Mouse (Mus musculus) limb, embryonic 14.5 days (tissue): ENCODE measurements at regions not wholly inside any gene's neighbourhood (a gene's known extent, or its start where the extent isn't known, plus 50 kb on each side); places are given as distances from the start of the nearest gene placed in this dataset.

Experiments
- ATAC-seq: fragments of 200-750 bp; cut with Nextera tagmentation; 2 replicates; pipeline ENCODE4 v1.8.0; 2017; ENCODE audit warnings: low read depth, moderate number of reproducible peaks, moderate TSS enrichment; ENCODE audit not compliant: low FRiP score
- DNase-seq: peaks from one replicate; pipeline ENCODE4 v3.0.0-alpha.2; 2015; ENCODE audit warnings: low spot score
- H3K27ac ChIP-seq: fragments of 300-500 bp; sonication (generic); replicated peaks from 2 replicates; pipeline ENCODE4 v1.5.1; 2014; ENCODE audit warnings: low read depth, mild to moderate bottlenecking, low read length, moderate library complexity, mixed read lengths
- H3K27me3 ChIP-seq: fragments of 300-500 bp; sonication (generic); 2 replicates; pipeline ENCODE4 v1.6.1; 2014; ENCODE audit warnings: low read length, mixed read lengths; ENCODE audit not compliant: control insufficient read depth, insufficient read depth
- H3K36me3 ChIP-seq: fragments of 300-500 bp; sonication (generic); 2 replicates; pipeline ENCODE4 v1.6.1; 2014; ENCODE audit warnings: mild to moderate bottlenecking, low read length, moderate library complexity, mixed read lengths; ENCODE audit not compliant: control insufficient read depth, insufficient read depth
- H3K4me1 ChIP-seq: fragments of 300-500 bp; sonication (generic); 2 replicates; pipeline ENCODE4 v1.6.1; 2014; ENCODE audit warnings: antibody characterized with exemption, low read length, mixed read lengths; ENCODE audit not compliant: control insufficient read depth, insufficient read depth
- H3K4me2 ChIP-seq: fragments of 300-500 bp; sonication (generic); replicated peaks from 2 replicates; pipeline ENCODE4 v1.6.1; 2014; ENCODE audit warnings: low read depth, mild to moderate bottlenecking, low read length, moderate library complexity; ENCODE audit not compliant: severe bottlenecking
- H3K4me3 ChIP-seq: fragments of 300-500 bp; sonication (generic); replicated peaks from 2 replicates; pipeline ENCODE4 v1.5.1; 2014; ENCODE audit warnings: low read length
- H3K9ac ChIP-seq: fragments of 300-500 bp; sonication (generic); 2 replicates; pipeline ENCODE4 v1.6.1; 2014; ENCODE audit warnings: mild to moderate bottlenecking, low read depth, low read length, moderate library complexity; ENCODE audit not compliant: severe bottlenecking
- H3K9me3 ChIP-seq: fragments of 300-500 bp; sonication (generic); 2 replicates; pipeline ENCODE4 v1.6.1; 2016; ENCODE audit warnings: low read length; ENCODE audit not compliant: control insufficient read depth
- POLR2A ChIP-seq: fragments of 200-500 bp; IDR thresholded peaks from 2 replicates; pipeline ENCODE4 v1.8.0; 2012; ENCODE audit warnings: inconsistent platforms, mild to moderate bottlenecking, moderate library complexity, borderline replicate concordance; ENCODE audit not compliant: insufficient read depth, insufficient read length; ENCODE audit errors: extremely low read depth
- WGBS: fragments of 180-500 bp; shearing (Covaris S2); extraction: QIAGEN DNeasy Blood & Tissue Kit; methylation state at CpG from one replicate; pipeline ENCODE4 v1.1.7; 2014; 5-methylcytosine and 5-hydroxymethylcytosine counted together

DNA sequence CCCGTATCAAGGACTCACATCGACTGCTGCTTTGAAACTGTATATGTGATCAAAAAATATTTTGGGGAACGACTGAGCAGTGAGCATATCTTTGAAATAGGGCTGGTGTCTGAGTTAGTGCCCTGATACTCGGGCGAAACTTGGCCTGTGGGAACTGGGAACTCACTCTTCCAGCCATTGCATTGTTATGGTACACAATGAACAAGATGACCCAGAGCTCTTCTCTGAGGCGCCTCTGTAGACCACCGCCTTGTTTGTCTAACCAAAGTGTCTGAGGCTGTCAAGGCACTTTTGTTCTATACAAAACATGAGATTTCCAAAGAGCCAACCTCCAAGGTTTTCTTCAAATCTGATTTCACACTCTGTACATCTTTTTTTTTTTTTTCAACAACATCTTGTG lies 201.5 kb downstream of the Cog6 start:
- no peak for TF ChIP-seq POLR2A
- H3K27me3 ChIP-seq: no peaks in the 10 kb centered on the region
- no peak overlapping the region for H3K27ac ChIP-seq
- H3K4me1 ChIP-seq: no peaks in the 10 kb centered on the region
- H3K9me3 ChIP-seq: no peaks in the 10 kb centered on the region
- ATAC-seq: no peak
- WGBS: 84% methylated on average over 7 of the region's 7 CpGs
- H3K9ac ChIP-seq: no peak overlapping the region
- DNase-seq: no peak
- no peak overlapping the region for H3K4me2 ChIP-seq
- no peaks in the 10 kb centered on the region for H3K36me3 ChIP-seq
- no peak overlapping the region for H3K4me3 ChIP-seq

GRCm38 (mm10) chr3:52802324-52802723 lies 214.7 kb downstream of the Cog6 start:
- WGBS: 65% methylated on average over 5 of the region's 5 CpGs
- Histone ChIP-seq H3K4me1 (0 out of 2 replicates have a peak, but pooled peaks cover 6% of the 10 kb centered on the region), H3K4me2 (no peak overlapping the region), H3K9ac (no peak overlapping the region), H3K36me3 (no peaks in the 10 kb centered on the region), H3K9me3 (no peaks in the 10 kb centered on the region), H3K4me3 (no peak overlapping the region), H3K27ac (no peak overlapping the region), H3K27me3 (no peaks in the 10 kb centered on the region)
- no peak for DNase-seq
- no peak for TF ChIP-seq POLR2A
- no peak for ATAC-seq

GRCm38 (mm10) chr3:52801446-52801845 lies 215.6 kb downstream of the Cog6 start:
- TF ChIP-seq POLR2A: no peak
- Histone ChIP-seq H3K9me3 (no peaks in the 10 kb centered on the region), H3K4me2 (no peak overlapping the region), H3K36me3 (no peaks in the 10 kb centered on the region), H3K27ac (no peak overlapping the region), H3K9ac (no peak overlapping the region), H3K27me3 (no peaks in the 10 kb centered on the region), H3K4me1 (0 out of 2 replicates have a peak, but pooled peaks cover 7% of the 10 kb centered on the region), H3K4me3 (no peak overlapping the region)
- ATAC-seq (no peak), DNase-seq (no peak)
- WGBS: 88% methylated on average over 5 of the region's 5 CpGs

DNA sequence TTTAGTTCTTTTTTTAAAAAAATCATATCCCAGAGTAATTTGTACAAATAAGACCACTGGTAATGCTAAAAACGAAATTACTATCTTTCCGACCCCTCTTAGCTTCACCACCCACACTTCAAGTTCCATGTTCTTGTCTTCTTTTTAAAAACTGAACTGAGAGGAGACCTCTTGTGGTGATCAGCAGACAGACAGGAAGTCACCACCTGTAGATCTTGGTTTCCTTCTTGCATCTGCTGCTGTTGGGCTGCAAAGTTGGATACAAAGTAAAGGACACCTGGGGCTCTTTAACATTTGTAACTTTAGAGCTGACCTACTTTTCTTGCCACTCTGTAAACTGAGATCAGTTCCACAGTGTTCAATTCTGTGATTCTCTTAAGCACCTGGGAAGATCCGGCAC lies 216.4 kb downstream of the Cog6 start:
- Histone ChIP-seq H3K36me3 (no peaks in the 10 kb centered on the region), H3K27ac (no peak overlapping the region), H3K4me3 (no peak overlapping the region), H3K27me3 (no peaks in the 10 kb centered on the region), H3K9me3 (no peaks in the 10 kb centered on the region), H3K9ac (no peak overlapping the region), H3K4me1 (0 out of 2 replicates have a peak, but pooled peaks cover 7% of the 10 kb centered on the region), H3K4me2 (no peak overlapping the region)
- ATAC-seq (no peak), DNase-seq (no peak)
- 76% methylated on average over 3 of the region's 3 CpGs for WGBS
- TF ChIP-seq POLR2A: no peak

DNA sequence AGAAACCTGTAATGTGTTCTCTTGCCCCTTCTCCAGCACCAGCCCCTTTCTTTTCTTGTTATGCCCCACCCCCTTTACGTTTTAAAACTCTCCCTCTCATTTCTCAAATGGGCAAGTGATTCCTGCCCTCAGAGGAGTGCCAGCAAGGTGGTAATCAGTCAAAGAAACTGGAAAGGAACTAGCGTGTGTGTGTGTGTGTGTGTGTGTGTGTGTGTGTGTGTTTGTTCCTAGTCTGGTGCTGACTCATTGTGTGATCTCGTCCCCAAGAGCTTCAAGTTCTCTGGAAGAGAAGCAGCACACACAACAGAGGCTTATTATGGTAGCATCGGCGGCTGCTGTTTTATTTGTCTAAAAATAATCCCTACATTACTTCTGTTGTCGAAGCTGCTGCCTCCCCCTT lies 219.2 kb downstream of the Cog6 start:
- ATAC-seq: no peak
- DNase-seq: no peak
- no peak for TF ChIP-seq POLR2A
- WGBS: 8% methylated on average over 6 of the region's 6 CpGs
- no peak overlapping the region for H3K27ac ChIP-seq
- no peak overlapping the region for H3K4me3 ChIP-seq
- H3K27me3 ChIP-seq: no peaks in the 10 kb centered on the region
- H3K4me1 ChIP-seq: 0 out of 2 replicates have a peak, but pooled peaks cover 7% of the 10 kb centered on the region
- H3K9me3 ChIP-seq: no peaks in the 10 kb centered on the region
- 0 out of 2 replicates have a peak overlapping the region, but pooled peaks have one; percentile 7 for H3K4me2 ChIP-seq
- no peaks in the 10 kb centered on the region for H3K36me3 ChIP-seq
- H3K9ac ChIP-seq: no peak overlapping the region

GRCm38 (mm10) chr3:52797164-52797563 lies 219.9 kb downstream of the Cog6 start:
- no peaks in the 10 kb centered on the region for H3K36me3 ChIP-seq
- 59% methylated on average over 4 of the region's 4 CpGs for WGBS
- H3K4me3 ChIP-seq: no peak overlapping the region
- no peak overlapping the region for H3K4me2 ChIP-seq
- ATAC-seq (no peak), DNase-seq (no peak)
- H3K27ac ChIP-seq: no peak overlapping the region
- H3K4me1 ChIP-seq: 0 out of 2 replicates have a peak, but pooled peaks cover 7% of the 10 kb centered on the region
- no peak for TF ChIP-seq POLR2A
- H3K9me3 ChIP-seq: no peaks in the 10 kb centered on the region
- H3K27me3 ChIP-seq: no peaks in the 10 kb centered on the region
- no peak overlapping the region for H3K9ac ChIP-seq
